Comparison of ENCODE assay signal across 9 mouse cellular contexts in genomic region chr11:115777487-115778335, GRCm38 (mm10). TPM values are rescaled to one million over a fixed set of nuclear protein-coding genes. Genes with fewer than 3 reads are reported as not detected.
DNase-seq lines count a peak whose midpoint lies in the region; ATAC-seq lines count a peak whose summit lies in the region.
"Had no signal": no experiment of that assay in that cellular context is flagged by ENCODE, and none has a peak within 500 bp of the region (broad histone marks: within the 10 kb centered on the region; RNA-seq: fewer than 3 reads in every experiment).

No protein-coding gene starts in this region.

- H3K27ac ChIP-seq in limb, embryonic 15.5 days: peak overlapping the region; percentile 43; the same call in 1 of the 2 replicates

- no peaks in the 10 kb centered on the region for H3K27me3 ChIP-seq in limb, embryonic 15.5 days

- peaks cover 15% of the 10 kb centered on the region; the same call in 1 of the 2 replicates for H3K36me3 ChIP-seq in limb, embryonic 15.5 days

- no peak overlapping the region for H3K9ac ChIP-seq in limb, embryonic 15.5 days

- no peak overlapping the region for H3K4me2 ChIP-seq in limb, embryonic 15.5 days
- H3K4me2 ChIP-seq: midbrain, embryonic 11.5 days had no signal

- peak; percentile 91 for DNase-seq in heart, adult 11 months
- DNase-seq in heart, adult 9 months (ENCODE audit: low spot score in 2 of 2): no peak
- peak; percentile 16 for DNase-seq in 3T3-L1 (ENCODE audit: low read depth, low spot score)
- DNase-seq in fat pad, adult 2 months (ENCODE audit: extremely low read depth, low read depth, low spot score): peak; percentile 88
- DNase-seq in thymus, postnatal 0 days (ENCODE audit: low spot score): no peak
- no peak for DNase-seq in cerebellum, postnatal 14 days
- no peak for DNase-seq in testis, postnatal 10 days (ENCODE audit: low spot score)

- 75% methylated on average over 17 of the region's 17 CpGs for WGBS in limb, embryonic 15.5 days

- H3K4me3 ChIP-seq in limb, embryonic 15.5 days: no peak overlapping the region

- no peaks in the 10 kb centered on the region for H3K9me3 ChIP-seq in limb, embryonic 15.5 days

- no peak for ATAC-seq in limb, embryonic 15.5 days (ENCODE audit: insufficient number of reproducible peaks, low FRiP score, low TSS enrichment, low read depth)

- H3K4me1 ChIP-seq in limb, embryonic 15.5 days: peaks cover 56% of the 10 kb centered on the region

RNA-seq across cellular contexts. Expression of gene Tmem94, which starts 12.5 kb away (rescaled TPM):
- 23.6 and 28.1 TPM in 2 replicates for polyA plus RNA-seq in limb, embryonic 15.5 days (2015; fragmentation: Nextera tagmentation; extraction: Ambion mirVana)
- 8.3 and 9.5 TPM in 2 replicates for polyA plus RNA-seq in thymus, postnatal 0 days (2015; fragmentation: Nextera tagmentation; extraction: Ambion mirVana)

RNA-seq across cellular contexts. Expression of gene Caskin2, which starts 35.7 kb away (rescaled TPM):
- polyA plus RNA-seq in limb, embryonic 15.5 days (2015; fragmentation: Nextera tagmentation; extraction: Ambion mirVana): 16.5 and 17.9 TPM in 2 replicates
- polyA plus RNA-seq in thymus, postnatal 0 days (2015; fragmentation: Nextera tagmentation; extraction: Ambion mirVana): 3.5 and 3.7 TPM in 2 replicates

RNA-seq across cellular contexts. Expression of gene Tsen54, which starts 36.8 kb away (rescaled TPM):
- 29.5 and 31.3 TPM in 2 replicates for polyA plus RNA-seq in limb, embryonic 15.5 days (2015; fragmentation: Nextera tagmentation; extraction: Ambion mirVana)
- polyA plus RNA-seq in thymus, postnatal 0 days (2015; fragmentation: Nextera tagmentation; extraction: Ambion mirVana): 23.4 and 23.5 TPM in 2 replicates

RNA-seq across cellular contexts. Expression of gene Llgl2, which starts 46.1 kb away (rescaled TPM):
- polyA plus RNA-seq in limb, embryonic 15.5 days (2015; fragmentation: Nextera tagmentation; extraction: Ambion mirVana): 22.4 and 23.1 TPM in 2 replicates
- polyA plus RNA-seq in thymus, postnatal 0 days (2015; fragmentation: Nextera tagmentation; extraction: Ambion mirVana): 15.6 and 15.7 TPM in 2 replicates

Comparison
In these comparisons a context has a peak if more than half of its experiments do, and no peak if none do; other contexts are left out.
1. DNase-seq: peak in heart, adult 11 months (single experiment), 3T3-L1 (single experiment) and fat pad, adult 2 months (single experiment); none in heart, adult 9 months (0 of 2), thymus, postnatal 0 days (single experiment), cerebellum, postnatal 14 days (0 of 2) and testis, postnatal 10 days (single experiment).